Mouse (Mus musculus) stomach, postnatal 0 days (tissue): ENCODE results near the gene Ntn1.

Source experiments
- CTCF ChIP-seq: IDR thresholded peaks from 2 replicates; pipeline ENCODE4 v1.5.1; 2016; ENCODE audit warnings: antibody characterized with exemption, low read depth, mild to moderate bottlenecking, moderate library complexity
- EP300 ChIP-seq: optimal IDR thresholded peaks from 2 replicates; pipeline ENCODE3; 2016; ENCODE audit warnings: antibody characterized with exemption

- TF ChIP-seq CTCF (no peak), EP300 (no peak)
Observed at GRCm38 (mm10) chr11:68295474-68295873, 105.1 kb downstream of the Ntn1 start.
